Mouse (Mus musculus) heart, postnatal 14 days (tissue): Measurements from ENCODE around the gene Rhobtb1. TPM values are rescaled to one million over a fixed set of nuclear protein-coding genes. Genes with fewer than 3 reads are reported as not detected.

Experiments
- DNase-seq, 2 experiments: peaks; one replicate each; pipeline ENCODE4 v3.0.0; 2021 to 2022
- intact Hi-C: fragments of 180-260 bp; cut with DNase I; formaldehyde crosslinking; loops from one replicate; pipeline ENCODE4 v1.15.1; 2025
- total RNA-seq, 2 experiments: library from RNA; stranded (reverse); gene quantifications; 2 replicates each; pipeline ENCODE4 v1.2.3; 2021

The Rhobtb1 gene
- total RNA-seq, 2 experiments from 2014 or later = 136 TPM

DNA sequence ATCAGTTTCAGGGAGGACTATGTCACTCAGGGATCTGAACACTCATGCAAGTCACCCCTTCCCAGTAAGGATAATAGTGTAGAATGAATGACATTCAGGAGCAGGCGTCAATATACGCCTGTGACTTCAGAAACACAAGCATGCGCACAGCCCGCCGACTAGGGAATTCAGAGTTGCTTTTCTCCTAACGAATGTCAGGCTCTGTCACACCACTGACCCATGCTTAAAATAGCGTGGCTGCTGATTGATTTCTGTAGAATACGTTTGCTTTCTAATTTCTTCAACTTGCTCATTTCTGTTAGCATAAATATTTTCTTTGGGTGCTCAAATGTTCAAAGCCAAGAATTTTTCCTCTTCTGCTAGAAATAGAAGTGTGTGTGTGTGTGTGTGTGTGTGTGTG is 74.7 kb downstream of the Rhobtb1 start:
- no peak for DNase-seq
- intact Hi-C loops = no loop called here

DNA sequence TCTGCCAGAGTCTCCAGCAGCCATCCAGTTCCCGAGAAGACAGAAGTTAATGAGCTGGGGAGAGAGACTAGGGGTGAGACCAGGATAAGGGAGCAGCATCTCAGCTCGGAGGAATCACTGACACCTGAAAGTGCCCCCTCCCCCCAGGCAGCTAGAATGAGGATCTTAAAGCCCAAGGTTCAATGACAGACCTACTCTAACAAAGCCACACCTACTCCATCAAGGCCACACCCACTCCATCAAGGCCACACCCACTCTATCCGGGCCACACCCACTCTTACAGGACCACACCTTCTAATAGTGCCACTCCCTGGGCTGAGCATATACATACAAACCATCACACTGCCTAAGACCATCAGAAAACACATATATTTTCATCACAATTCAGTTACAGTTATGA is 86.0 kb downstream of the Rhobtb1 start:
- intact Hi-C loops = no loop called here
- no peak for DNase-seq

DNA sequence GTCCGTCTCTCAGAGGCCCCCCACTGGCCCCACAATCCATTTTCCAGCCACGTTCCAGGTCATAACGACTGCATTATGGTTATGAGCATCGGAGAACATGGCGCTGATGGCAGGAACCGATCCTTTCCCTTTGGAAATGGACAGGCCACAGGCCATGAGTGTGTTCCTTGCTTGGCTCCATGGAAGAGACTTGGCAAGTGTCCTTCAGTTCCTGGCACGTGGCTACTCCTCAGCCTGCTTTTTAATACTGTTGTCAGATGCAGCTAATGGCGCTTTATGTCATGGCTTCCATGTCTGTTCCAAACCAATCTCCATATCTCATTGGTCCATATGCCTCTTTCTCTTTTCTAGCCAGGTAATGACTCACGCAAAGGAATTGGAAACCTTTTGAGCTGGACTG is 86.5 kb downstream of the Rhobtb1 start:
- DNase-seq = no peak
- intact Hi-C loops = no loop called here

DNA sequence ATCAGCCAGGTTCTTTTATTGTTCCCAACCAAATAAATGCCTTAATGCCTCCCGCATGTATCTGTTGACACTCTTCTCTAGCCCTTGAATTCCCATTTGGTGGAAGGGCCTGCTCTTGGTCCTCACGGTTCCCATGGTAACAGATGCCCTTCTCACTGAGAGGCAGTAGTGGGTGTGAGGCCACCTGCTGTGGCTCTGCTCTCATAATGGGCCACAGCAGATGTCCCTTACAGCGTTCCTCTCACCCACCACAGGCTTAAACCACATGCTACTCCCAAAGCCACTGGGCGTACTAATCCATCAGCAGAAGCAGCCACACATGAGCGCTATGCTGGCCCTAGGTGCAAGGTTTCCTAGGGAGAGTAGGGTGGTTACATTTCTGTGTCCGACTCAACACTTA is 87.1 kb downstream of the Rhobtb1 start:
- intact Hi-C loops = no loop called here
- DNase-seq = no peak

DNA sequence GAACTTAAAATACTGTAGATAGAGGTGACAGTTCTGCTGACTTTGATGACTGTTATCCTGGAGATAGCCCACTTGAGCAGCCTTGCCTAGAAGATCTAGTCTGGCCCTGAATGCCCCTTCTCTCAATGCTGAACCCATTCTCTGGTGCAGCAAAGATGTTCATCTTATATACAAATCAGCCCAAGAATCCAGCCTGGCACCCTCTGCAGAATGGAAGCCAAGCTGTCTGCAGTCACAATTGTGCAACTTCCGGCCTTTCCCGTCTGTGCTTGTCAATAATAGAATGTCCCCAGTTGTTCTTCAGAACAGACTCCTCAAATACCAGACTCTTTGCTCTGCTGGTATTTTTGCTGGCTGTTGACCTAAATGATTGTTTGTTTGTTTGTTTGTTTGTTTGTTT is 89.3 kb downstream of the Rhobtb1 start:
- intact Hi-C loops = no loop called here
- peak in 1 of 2 experiments; percentile 43 for DNase-seq

DNA sequence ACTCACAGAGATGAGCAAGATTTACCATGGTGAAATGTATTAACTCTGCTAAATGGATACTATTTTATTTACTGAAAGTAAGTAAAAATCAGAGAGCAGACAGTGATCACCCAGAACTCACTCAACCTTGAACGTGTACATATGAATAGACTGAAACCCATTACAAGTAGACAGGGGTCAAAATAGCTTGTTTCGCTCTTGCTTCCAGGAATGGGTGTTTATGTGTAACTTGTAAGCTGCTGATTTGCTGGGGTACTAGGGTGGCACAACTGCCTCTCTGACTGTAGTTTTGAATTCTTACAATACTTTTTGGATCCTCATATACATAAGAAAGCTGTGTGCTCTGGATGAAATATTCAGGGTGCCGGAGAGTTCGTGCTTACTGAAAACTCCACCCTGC is 93.9 kb downstream of the Rhobtb1 start:
- intact Hi-C loops = no loop called here
- no peak for DNase-seq

DNA sequence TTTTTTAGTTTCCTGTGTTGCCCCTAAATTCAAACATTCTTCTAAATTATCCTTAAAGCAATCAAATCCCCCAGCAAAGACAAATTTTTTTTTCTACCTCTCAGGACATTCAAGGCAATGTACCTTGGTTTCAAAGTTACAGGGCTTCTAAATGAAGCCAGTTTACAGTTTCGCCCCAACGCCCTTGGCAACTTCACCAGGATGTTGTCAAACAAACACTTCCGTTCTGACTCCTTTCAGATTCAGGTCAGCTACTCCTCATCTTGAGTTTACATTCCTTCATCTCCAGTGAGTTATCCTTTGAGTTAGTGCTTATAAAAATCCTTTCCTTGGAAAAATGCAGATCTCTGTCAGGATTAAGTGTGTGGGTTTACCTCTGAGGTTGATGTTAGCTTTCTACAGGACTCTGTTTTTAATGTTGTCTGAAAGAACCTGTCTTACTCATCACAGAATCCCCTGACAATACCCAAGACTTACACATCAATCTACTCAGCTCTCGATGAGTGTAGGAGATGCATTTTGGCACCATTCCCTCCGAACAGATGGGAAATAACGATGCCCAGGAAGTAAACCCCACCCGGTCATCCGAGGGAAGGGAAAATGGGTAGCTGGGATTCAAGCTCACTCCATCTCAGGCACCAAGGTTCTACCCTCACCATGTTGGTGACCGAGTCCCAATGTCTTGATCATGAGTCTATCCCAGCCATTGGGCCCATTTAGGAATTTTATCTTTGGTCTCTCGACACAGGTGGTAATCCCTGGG is 94.9 kb downstream of the Rhobtb1 start:
- intact Hi-C loops = no loop called here
- no peak for DNase-seq

DNA sequence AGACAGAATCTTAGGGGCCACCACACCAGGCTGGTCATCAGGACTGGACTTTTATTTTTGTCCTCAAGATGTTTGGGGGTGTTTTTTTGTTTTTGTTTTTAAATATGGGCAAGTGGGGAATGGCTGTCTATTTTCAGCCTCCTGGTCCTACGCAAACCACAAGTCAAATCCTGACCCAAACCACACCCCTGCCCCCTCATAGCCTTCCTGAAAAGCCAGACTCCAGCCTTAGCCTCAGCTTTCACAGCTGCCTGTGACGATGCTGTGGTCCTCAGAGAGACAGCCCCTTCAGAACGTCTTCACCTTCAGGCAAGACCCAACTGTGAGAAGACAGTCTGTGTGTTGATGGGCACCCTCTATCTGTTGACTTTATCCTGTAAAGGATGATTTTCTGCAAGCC is 95.5 kb downstream of the Rhobtb1 start:
- intact Hi-C loops = no loop called here

DNA sequence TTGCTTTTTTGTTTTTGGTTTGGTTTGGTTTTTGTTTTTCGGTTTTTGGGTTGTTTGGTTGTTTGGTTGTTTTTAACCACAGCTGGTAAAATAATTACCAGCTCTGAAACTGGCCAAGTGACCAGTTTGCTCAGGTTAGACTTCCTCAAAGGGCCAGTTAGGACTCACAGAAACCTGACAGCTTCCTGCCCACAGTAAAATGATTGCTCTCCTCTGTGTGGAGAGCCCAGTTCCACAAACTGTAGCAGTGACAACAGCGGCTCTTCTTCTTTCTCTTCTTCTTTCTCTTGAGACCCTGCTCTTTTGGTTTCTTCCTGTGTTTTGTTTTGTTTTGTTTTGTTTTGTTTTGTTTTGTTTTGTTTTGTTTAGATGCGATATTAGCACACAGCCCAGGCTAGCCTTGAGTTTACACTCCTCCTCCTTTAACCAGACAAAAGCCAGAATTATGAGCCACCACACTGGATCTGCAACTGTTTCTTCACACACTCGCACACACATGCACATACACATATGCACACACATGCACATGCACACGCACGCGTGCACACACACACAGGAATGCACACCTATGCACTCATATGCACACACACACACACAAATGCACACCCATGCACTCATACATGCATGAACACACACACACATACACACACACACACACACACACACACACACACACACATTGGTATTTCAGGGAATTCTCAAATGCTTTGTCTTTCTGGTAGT is 96.2 kb downstream of the Rhobtb1 start:
- no peak for DNase-seq
- intact Hi-C loops = no loop called here

More for the DNA sequence above, 95.5 kb downstream of the Rhobtb1 start:
- DNase-seq = no peak

DNA sequence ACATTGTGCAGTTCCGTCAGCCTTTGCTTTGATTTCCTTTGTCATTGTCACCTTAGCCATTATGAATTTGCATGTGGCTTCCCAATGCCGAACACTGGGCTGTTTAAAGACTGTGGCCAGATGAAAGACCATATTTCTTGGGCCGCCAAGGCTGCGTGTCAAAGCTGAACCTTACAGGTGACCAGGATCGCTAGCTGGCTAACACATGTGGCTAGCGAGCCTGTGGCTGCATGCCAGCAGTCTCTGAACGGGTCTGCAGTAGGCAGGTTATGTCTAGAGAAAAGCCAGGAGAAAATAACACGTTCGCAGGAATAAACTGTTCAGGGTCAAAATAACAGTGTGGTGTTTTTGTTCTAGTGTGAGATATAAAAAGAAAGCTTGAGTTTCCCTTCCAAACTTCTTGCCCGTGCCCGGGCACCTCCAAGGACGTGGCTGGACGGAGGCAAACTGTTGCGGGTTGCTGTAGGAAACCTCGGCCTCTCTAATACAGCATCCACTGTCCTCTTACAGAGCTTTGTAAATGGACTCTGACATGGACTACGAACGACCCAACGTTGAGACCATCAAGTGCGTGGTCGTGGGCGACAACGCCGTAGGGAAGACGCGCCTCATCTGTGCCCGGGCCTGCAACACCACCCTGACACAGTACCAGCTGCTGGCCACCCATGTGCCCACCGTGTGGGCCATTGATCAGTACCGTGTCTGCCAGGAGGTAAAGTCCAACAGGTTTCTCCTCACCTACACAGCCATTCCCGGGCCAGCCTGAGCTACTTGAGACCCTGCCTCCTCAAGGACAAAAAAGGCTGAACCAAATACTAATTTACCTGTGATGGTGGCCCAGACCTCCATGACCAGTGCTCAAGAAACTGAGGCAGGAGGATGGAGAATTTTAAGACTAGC is 97.3 kb downstream of the Rhobtb1 start:
- intact Hi-C loops = no loop called here
- no peak for DNase-seq

DNA sequence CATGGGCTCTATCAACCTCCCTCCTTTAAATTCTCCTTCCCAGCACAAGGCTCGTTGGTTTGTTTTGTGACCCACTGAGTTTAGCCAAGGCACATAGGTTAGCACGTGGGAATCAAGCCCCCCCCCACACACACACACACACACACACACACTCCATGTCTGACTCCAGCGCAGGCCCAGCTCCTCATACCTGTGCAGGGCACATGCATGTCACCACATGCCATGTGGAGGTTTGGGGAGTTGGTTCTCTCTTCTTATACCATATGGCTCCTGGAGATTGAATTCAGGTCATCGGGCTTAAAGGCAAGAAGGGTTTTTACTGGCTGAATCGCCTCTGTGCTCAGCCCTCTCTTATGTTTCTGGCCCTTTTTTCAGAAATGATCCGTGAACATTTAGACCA is 100.0 kb downstream of the Rhobtb1 start:
- DNase-seq = no peak
- intact Hi-C loops = no loop called here

DNA sequence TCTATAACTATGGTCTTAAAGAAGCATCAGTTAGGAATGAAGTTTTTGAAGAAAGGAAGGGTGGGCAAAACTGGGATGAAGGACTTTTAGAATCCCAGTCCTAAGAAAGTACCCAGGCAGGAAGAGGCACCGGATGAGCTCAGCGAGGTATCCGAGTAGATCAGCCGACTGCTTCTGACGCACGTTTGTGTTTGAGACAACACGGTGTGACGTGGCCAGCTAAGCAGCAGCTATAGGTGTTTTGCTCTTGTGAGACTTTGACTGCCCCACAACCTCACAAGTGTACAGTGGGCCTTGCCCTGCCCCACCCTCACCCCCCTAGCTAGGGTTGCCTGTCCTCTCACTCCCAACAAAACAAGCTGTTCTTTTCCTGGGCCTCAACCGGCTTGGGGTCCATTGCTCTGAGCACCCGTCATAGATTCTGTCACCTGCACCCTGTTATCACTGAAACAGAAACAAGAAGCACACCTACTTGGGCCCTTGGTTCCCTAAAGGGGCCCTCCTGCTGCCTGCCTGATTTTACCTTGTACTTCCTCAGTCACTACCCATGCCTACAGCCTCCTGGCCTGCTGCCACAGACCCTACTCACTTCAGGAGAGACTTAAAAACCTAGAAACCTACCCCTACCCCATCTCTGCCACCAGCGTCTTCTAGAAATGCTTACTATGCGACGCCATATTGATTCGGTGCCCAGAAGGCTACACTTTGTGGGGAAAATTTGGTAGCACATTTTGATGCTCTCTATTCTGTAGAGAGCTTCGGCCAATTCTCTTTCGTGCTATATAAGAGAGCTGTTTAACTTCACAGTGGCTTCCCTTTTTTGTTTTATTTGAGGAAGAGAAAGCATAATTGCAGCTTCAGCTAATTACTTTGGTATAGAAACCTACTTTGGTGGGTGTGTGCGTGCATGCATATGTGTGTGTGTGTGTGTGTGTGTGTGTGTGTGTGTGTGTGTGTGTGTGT is 101.2 kb downstream of the Rhobtb1 start:
- no peak for DNase-seq
- intact Hi-C loops = no loop called here

DNA sequence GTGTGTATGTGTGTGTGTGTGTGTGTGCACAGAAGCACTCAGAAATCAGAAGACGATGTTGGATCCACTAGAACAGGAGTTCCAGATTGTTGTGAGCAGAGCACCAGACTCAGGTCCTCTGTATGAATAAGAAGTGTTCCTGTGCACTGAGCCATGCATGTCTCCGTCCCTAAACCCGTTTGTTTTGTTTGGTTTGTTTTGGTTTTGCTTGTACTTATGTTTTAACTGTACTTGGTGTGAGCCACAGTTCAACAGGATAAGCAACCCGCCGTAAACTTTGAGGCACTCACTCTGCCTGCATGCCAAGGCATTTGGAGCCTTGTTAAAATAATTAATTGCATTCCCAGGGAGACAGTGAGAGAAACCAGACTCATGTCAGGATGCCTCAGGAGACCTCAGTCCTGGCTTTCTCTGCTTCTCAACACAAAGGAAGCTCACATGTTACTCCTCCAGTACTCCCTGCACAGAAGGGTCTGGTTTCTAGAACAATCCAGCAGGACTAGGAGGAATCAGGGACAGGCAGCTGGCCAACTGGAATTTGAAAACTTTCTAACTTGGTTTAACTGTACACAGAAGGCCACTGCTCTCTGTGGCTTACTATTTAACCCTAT is 101.9 kb downstream of the Rhobtb1 start:
- DNase-seq = peak; percentile 43 to 63
- intact Hi-C loops = no loop called here

DNA sequence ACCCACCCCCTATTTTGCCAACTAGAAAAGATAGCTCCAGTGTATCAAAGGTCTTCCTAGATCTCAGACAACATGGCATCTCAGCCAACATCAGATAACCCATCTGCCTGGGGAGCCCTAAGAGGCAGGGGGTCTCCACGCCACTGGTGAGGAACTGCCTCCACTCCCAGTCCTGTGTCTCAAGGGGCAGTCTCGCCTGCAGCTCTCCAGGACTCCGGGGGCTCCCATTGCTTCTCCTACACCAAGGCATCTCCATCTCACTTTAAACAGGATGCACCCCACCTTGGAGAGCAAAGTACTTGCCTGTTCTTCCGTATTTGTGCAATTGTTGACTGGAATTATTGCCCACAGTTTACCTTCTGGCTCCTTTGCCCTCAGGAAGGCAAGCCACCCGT is 102.4 kb downstream of the Rhobtb1 start:
- DNase-seq = no peak
- intact Hi-C loops = no loop called here

DNA sequence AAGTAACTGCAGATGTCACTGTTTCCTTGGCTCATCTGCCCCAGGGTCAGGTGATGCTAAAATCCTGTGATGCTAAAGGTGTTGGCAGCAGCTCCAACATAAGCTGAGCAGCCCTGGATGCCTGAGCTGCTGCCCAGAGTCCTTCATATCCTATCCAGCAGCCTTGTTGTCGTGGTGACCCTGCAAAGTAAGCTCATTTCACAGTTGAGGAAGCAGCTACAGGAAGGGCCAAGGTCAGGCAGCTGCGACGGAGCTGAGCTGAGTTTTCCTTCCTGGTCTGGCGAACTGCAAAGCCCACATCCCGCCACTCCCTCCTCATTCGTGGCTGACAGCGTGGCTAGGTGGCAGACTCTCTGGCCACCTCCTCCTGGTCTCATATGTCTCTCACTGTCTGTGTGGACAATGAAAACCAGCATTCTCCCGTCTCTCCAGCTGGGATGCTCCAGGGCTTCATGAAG is 103.2 kb downstream of the Rhobtb1 start:
- intact Hi-C loops = no loop called here
- peak; percentile 65 to 70 for DNase-seq

DNA sequence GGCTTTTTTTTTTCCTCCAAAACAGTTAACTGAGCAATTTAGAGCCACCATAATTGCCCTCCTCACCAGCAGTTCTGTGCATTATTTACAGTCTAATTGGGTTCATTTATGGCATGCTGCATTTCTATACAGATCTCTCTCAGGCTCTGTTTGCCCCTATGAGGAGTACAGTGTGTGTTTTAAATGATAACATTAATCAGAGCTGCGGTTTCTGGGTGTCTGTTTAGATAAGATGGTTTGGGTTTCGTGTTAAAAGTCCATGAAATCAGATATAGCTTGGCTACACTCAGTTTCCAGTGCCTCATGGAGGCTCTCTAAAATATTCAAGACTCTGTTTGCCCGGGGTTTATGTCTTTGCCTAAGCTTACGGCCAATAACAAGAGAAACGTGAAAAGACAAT is 104.4 kb downstream of the Rhobtb1 start:
- no peak for DNase-seq
- intact Hi-C loops = no loop called here

DNA sequence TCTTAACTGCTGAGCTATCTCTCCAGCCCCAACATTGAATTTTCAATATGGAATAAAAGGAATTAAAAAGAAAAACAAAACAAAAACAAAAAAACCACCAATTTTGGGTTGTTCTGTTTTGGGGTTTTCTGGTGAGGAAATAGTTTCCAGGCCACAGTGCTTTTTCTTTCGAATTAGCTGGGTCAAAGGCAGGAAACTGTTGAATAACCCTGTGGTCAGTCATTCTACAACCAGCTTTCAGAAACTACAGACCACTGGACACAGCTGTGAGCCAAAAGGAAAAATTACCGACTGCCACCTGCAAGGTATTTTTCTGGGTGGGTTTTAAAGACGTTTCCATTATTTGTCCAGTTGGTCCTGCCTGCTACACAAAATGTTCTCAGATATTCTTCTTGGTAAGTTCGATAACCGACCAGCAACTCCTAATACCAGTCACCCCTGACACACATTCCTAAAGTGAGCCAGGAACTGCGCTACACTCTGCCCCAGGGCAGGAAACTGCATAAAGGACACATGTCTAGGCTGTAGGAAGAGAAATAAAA is 106.4 kb downstream of the Rhobtb1 start:
- intact Hi-C loops = no loop called here
- DNase-seq = no peak

DNA sequence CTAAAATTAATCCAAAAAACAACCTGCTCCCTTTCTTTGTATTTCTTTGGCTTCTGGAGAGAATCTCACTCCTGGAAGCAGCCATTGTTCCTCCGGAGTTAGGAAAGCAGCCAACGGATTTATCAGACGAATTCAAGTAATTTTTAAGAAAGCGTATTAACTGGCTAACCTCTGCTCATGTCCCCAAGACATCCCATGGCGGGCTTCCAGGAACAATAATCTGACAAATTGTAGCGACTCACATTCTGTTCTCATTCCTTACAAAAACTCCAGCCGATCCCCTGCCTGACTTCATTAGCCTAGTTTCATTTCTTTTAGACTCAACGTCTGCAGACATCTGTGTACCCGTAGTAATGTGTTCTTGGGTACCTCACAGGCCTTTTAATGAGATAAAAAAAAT is 107.4 kb downstream of the Rhobtb1 start:
- peak; percentile 71 to 74 for DNase-seq
- intact Hi-C loops = no loop called here

DNA sequence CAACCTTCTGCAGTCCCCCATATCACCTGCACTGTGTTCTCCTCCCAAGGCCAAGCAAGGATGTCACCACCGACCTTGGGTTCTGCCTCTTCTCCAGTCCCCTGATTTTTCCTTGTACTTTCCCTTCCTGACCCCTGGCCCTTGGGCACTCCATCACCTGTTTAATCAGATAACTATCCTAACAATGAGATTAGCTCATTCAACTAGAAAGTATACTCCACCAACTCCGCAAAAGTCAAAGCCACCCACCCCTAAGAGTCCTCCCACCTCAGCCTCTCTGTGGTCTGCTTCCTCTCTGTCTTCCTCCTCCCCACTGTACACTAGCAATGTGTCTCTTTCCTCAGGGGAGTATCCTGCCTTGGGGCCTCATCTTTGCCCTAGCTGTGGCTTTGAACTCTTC is 107.9 kb downstream of the Rhobtb1 start:
- intact Hi-C loops = no loop called here
- no peak for DNase-seq
